Mouse (Mus musculus) megakaryocyte, embryonic 14.5 days (primary cell): Measurements from ENCODE around the gene Thtpa. TPM values are rescaled to one million over a fixed set of nuclear protein-coding genes. Genes with fewer than 3 reads are reported as not detected.
A peak's percentile ranks its signal among the peaks of the same experiment; 100 is the strongest.

Experiments used
- H3K27me3 ChIP-seq: replicated peaks from 2 replicates; pipeline ENCODE3; 2012; ENCODE audit warnings: inconsistent platforms
- H3K36me3 ChIP-seq: replicated peaks from 2 replicates; pipeline ENCODE3; 2012; ENCODE audit warnings: low read length, inconsistent platforms, mixed read lengths
- H3K4me1 ChIP-seq: 2 replicates; pipeline ENCODE4 v1.6.1; 2012; ENCODE audit warnings: inconsistent platforms
- H3K4me3 ChIP-seq: replicated peaks from 2 replicates; pipeline ENCODE3; 2012; ENCODE audit warnings: moderate library complexity, mild to moderate bottlenecking, inconsistent platforms
- H3K9me3 ChIP-seq: 2 replicates; pipeline ENCODE4 v1.6.1; 2012; ENCODE audit warnings: inconsistent platforms
- FLI1 ChIP-seq: IDR thresholded peaks from 2 replicates; pipeline ENCODE4 v1.6.1; 2012; ENCODE audit warnings: low read length, inconsistent platforms, mixed read lengths
- GATA1 ChIP-seq: IDR thresholded peaks from 3 replicates; pipeline ENCODE4 v1.6.1; 2012; ENCODE audit warnings: mixed read lengths, low read length, inconsistent platforms, borderline replicate concordance
- polyA plus RNA-seq: library from polyadenylated mRNA; stranded (reverse); fragments of >175 nt; gene quantifications from 2 replicates; pipeline ENCODE4 v1.2.3, GENCODE M21; 2012; ENCODE audit warnings: low replicate concordance; ENCODE audit not compliant: insufficient read depth

Gene Thtpa
- 2.4 and 2.9 TPM in 2 replicates for polyA plus RNA-seq

DNA sequence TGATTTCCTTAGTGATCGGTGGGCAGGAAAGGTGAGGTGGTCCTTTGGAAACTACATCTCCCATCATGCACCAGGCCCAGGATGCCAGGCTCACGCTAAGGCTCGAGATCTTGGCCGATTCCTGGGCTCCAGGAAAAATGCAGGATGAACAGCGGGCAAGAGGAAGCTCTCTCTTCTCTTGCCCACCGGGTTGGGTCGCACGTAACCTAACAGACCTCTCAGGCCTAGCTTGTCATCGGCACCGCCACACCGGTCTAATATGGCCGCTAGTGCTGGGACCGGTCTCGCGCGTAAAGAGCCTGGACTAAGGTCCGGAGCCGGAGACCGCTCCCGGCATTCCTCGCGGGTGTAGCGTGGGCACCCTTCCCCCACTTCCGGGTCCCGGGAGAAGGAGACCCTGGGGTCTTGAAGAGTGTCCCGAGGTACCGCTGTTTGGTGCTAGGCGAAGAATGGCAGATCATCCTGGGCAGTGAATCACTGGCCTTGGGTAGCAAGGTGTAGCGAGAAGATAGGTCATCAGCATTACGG is at the start of gene Thtpa:
TSS of gene Thtpa (plus strand) at position 81 of the 528 bp plus-strand sequence.
- Histone ChIP-seq H3K4me1 (peaks cover 71% of the 10 kb centered on the region), H3K9me3 (no peaks in the 10 kb centered on the region), H3K27me3 (no peaks in the 10 kb centered on the region), H3K4me3 (peak within 1 kb of the TSS; percentile 93), H3K36me3 (peaks cover 33% of the 10 kb centered on the region)
- no peak for TF ChIP-seq FLI1
- TF ChIP-seq GATA1, result no peak

DNA sequence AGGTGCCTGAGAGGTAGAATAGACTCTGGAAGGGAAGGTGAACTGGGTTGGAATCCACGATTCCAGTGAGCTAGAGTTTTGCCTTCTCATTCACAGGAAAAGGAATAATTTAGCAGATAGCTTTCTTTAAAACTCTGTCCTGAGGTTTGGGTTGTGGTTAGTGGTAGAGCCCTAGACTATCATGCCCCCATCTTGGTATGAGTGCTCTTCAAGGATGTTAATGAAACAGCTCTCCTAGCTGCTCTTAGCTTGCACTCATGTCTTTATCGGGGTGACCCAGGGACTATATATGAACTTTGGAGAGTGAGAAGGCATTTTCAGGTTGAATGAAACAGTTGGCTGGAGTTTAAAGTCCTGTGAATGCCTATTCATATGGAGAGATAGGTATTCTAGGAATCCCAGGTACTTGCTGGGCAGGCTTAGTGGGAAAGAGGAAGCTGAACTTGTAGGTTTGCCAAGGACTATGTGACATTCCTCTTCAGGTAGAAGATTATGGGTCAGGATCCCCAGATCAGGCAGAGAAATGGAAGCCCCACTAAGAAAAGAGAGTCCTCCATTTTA is 46.5 kb upstream of the Thtpa start:
- H3K4me3 ChIP-seq, result no peak overlapping the region
- peaks cover 8% of the 10 kb centered on the region; the same call in 1 of the 2 replicates for H3K9me3 ChIP-seq
- peaks cover 17% of the 10 kb centered on the region for H3K4me1 ChIP-seq
- H3K36me3 ChIP-seq, result no peaks in the 10 kb centered on the region
- no peak for TF ChIP-seq GATA1
- TF ChIP-seq FLI1, result no peak
- peaks cover 23% of the 10 kb centered on the region for H3K27me3 ChIP-seq

DNA sequence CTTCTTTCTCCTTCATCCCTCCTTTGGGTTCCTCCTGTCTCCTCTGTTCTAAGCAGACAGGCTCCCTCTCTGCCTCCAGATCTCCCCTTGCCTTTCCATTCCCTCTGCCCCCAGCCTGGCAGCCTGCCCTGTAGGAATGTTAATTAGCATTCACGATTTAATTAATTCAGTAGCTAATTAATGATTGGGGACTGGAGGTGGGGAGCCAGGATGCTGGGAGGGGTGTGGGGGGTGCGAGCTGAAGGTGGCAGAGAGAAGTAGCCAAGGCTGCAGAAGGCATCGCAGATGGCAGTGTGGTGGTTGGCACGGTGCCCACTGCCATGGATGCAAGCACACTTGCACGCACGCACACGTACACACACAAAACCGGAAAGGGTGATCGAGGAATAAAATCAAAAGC is 42.1 kb upstream of the Thtpa start:
- Histone ChIP-seq H3K9me3 (peaks cover 8% of the 10 kb centered on the region; the same call in 1 of the 2 replicates), H3K27me3 (peaks cover 44% of the 10 kb centered on the region), H3K36me3 (no peaks in the 10 kb centered on the region), H3K4me3 (no peak overlapping the region), H3K4me1 (peaks cover 23% of the 10 kb centered on the region)
- TF ChIP-seq GATA1 (no peak), FLI1 (no peak)

DNA sequence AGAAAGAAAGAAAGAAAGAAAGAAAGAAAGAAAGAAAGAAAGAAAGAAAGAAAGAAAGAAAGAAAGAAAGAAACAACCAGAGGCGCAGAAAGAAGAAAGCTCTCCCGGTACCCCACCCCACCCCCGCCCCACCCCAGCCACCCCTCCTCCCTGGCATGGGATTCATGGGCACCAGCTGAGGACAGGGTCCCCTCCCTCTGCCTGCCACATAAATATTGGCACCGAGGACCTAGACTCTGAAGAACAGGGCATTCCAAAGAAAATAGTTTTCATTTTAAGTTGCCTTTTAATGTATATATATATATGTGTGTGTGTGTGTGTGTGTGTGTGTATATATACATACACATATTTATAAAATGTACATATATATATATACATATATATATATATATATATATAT is 41.5 kb upstream of the Thtpa start:
- peaks cover 8% of the 10 kb centered on the region; the same call in 1 of the 2 replicates for H3K9me3 ChIP-seq
- peaks cover 49% of the 10 kb centered on the region for H3K27me3 ChIP-seq
- H3K4me3 ChIP-seq, result no peak overlapping the region
- peaks cover 19% of the 10 kb centered on the region for H3K4me1 ChIP-seq
- TF ChIP-seq GATA1, result no peak
- no peak for TF ChIP-seq FLI1
- H3K36me3 ChIP-seq, result no peaks in the 10 kb centered on the region

DNA sequence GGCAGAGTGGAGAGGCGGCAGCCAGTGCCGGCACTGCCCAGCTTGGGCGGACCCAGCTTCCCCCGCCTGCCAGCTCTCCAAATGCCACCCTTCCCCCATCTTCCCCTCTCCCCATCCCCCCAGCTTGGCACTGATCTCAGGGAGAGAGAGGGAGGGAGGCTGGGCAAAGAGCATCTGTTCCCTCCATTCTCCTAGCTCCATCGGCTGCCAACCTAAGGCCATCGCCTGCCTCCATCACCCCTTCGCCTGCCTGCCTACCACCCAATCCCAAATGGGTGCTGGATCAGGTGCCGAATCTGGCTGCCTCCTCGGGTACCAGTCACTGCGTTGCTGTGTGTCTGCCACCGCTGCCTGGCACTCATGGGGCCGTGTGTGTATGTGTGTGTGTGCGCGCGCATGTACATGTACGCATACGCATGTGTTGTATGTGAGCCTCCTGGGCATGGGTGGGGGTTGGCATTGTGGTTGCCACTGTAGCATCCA is 40.8 kb upstream of the Thtpa start:
- no peak overlapping the region for H3K4me3 ChIP-seq
- H3K4me1 ChIP-seq, result peaks cover 12% of the 10 kb centered on the region
- peaks cover 8% of the 10 kb centered on the region; the same call in 1 of the 2 replicates for H3K9me3 ChIP-seq
- no peaks in the 10 kb centered on the region for H3K36me3 ChIP-seq
- H3K27me3 ChIP-seq, result peaks cover 51% of the 10 kb centered on the region
- TF ChIP-seq GATA1 (no peak), FLI1 (no peak)

DNA sequence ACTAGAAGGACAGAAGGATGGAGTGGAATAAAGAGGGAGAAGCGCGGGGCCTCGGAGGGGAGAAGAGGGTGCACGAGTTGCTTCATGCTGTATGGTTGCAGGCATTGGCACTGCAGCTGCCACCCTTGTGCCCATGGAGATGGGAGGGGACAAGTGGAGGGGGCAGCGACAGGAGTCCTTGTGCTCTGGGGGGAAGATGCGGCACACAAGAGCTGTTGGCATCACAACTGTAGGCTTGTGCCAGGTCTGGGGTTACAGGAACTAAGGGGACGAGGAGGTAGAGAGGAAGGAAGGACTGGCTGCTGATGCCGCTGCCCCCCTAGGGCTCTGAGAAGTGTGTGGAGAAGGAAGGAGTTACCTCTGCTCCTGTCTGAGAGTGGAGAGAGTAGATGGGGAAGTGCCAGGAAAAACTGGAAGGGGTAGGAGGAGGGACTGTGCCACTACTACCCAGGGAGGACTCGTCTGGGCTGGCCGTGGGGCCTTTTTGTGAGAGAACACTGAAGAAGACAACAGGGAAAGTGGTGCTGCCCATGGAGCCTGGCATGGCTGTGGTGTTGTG is 40.3 kb upstream of the Thtpa start:
- TF ChIP-seq FLI1, result no peak
- TF ChIP-seq GATA1, result no peak
- peaks cover 6% of the 10 kb centered on the region for H3K4me1 ChIP-seq

DNA sequence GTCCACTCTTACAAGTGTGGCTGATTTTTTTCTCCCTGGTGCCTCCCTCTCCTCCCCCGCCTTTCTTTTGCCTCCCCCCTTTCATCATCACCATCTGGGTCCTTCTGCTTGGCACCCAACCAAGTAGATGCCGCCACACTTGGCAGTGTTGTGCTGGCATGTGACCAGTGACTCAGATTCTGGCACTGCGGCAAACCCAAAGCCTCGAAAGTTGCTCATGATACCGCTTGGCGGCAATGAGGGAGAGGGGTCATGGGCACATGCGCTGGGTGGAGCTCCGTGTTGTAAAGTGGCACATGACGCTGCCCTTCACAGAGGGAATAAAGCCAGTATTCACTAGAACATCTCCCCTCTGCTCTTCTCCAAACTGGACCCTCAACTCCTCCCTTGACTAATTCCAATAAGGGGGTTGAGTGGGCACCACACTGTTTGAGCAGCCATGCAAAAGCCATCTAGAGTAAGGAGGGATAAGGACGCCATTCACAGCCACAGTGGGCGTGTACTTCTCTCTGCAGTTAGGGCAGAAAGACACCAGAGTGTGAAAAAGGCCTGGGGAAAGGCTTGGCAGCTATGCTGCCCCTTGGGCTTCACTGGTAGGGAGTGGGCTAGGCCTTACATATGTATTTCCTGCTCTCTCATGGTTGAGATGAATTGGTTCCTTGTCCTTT is 39.3 kb upstream of the Thtpa start:
- TF ChIP-seq GATA1 (no peak), FLI1 (no peak)
- no peak overlapping the region for H3K4me3 ChIP-seq
- H3K4me1 ChIP-seq, result peaks cover 6% of the 10 kb centered on the region

More for the DNA sequence above, 40.3 kb upstream of the Thtpa start:
- Histone ChIP-seq H3K4me3 (no peak overlapping the region), H3K27me3 (peaks cover 50% of the 10 kb centered on the region), H3K36me3 (no peaks in the 10 kb centered on the region), H3K9me3 (peaks cover 8% of the 10 kb centered on the region; the same call in 1 of the 2 replicates)

DNA sequence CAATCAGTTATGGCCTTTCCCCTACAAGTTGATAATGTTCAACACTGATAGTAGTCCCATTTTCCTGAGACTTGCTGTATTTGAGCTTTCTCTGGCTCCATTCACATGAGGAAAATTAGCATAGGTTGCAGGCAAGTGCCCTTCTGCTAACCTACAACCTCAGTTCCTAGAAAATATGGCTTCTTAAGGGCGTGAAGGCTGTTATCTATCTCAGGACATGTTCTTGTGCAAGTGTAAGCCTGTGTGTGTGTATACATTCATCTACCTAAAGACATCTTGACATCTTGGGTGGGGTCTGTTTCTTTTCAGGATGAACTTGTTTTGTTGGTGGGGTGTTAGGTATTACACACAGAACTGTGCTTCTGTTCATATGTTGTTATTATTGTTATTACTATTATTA is 35.6 kb upstream of the Thtpa start:
- no peak for TF ChIP-seq FLI1
- no peak for TF ChIP-seq GATA1
- H3K9me3 ChIP-seq, result no peaks in the 10 kb centered on the region
- H3K27me3 ChIP-seq, result peaks cover 46% of the 10 kb centered on the region
- no peak overlapping the region for H3K4me3 ChIP-seq
- H3K36me3 ChIP-seq, result peaks cover 15% of the 10 kb centered on the region
- H3K4me1 ChIP-seq, result peaks cover 21% of the 10 kb centered on the region

More for the DNA sequence above, 39.3 kb upstream of the Thtpa start:
- Histone ChIP-seq H3K36me3 (no peaks in the 10 kb centered on the region), H3K9me3 (peaks cover 8% of the 10 kb centered on the region; the same call in 1 of the 2 replicates), H3K27me3 (peaks cover 48% of the 10 kb centered on the region)

DNA sequence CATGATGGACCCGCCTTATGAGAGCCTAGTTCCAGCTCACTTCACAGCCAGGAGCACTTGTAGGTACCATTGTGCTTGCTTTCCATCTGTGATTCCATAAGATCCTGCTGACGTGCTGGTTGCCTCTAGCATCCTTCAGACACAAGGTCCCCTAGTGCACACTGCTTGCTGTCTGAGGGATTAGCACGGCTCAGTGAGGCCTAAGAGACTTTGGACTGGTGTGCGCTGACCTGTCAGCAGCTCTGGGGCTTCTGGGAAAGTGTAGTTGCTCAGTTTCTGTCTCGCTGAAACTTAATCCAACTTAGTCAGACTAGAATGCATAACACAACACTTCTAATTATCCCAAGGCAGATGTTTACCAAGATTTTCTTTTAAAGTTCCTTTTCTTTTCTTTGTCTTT is 34.7 kb upstream of the Thtpa start:
- Histone ChIP-seq H3K4me3 (no peak overlapping the region), H3K36me3 (peaks cover 22% of the 10 kb centered on the region), H3K9me3 (no peaks in the 10 kb centered on the region), H3K27me3 (peaks cover 39% of the 10 kb centered on the region), H3K4me1 (peaks cover 18% of the 10 kb centered on the region)
- TF ChIP-seq GATA1 (no peak), FLI1 (no peak)
